Comparison of ENCODE assay signal across 22 mouse cellular contexts in the genomic region with DNA sequence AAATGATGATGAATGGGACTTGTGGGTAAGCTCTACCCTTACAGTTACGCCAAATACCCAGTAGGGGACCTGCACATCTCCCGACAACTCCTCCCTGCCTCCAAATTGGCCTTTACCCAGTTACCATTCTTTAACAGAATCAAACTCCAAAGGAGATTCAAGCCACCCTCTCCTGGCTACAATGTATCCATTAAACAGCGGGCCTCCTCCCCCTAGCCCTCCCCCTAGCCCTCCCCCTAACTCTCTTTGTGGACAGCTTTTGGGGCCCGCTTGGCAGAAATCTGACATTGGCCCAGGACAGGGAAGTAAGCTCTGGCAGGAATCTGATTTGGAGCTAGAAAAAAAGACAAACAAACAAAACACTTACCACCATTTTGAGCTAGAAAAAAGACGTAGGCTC. TPM values are rescaled to one million over a fixed set of nuclear protein-coding genes. Genes with fewer than 3 reads are reported as not detected.
DNase-seq lines count a peak whose midpoint lies in the region; ATAC-seq and TF ChIP-seq lines count a peak whose summit lies in the region.
"Had no signal": no experiment of that assay in that cellular context is flagged by ENCODE, and none has a peak within 500 bp of the region (broad histone marks: within the 10 kb centered on the region; RNA-seq: fewer than 3 reads in every experiment).

No protein-coding gene starts in this region.

- H3K9ac ChIP-seq in forebrain, postnatal 0 days: no peak overlapping the region
- H3K9ac ChIP-seq in forebrain, embryonic 11.5 days (ENCODE audit: low read length): no peak overlapping the region
- H3K9ac ChIP-seq in midbrain, embryonic 13.5 days (replicated peaks): no peak overlapping the region
- H3K9ac ChIP-seq in midbrain, embryonic 16.5 days (ENCODE audit: low read depth, low read length): no peak overlapping the region
- H3K9ac ChIP-seq: heart, embryonic 15.5 days; neural tube, embryonic 12.5 days had no signal

- no peak for TF ChIP-seq POLR2A in brain, embryonic 14.5 days (IDR thresholded peaks at IDR 0.05; ENCODE audit: borderline replicate concordance, extremely low read depth, insufficient read depth, insufficient read length, poor library complexity, severe bottlenecking)

- no peaks in the 10 kb centered on the region for H3K4me1 ChIP-seq in forebrain, postnatal 0 days (ENCODE audit: insufficient read depth)
- peaks cover 4% of the 10 kb centered on the region; the same call in 1 of the 2 replicates for H3K4me1 ChIP-seq in forebrain, embryonic 11.5 days (replicated peaks; ENCODE audit: control insufficient read depth, insufficient read depth, low read length)
- peaks cover 31% of the 10 kb centered on the region for H3K4me1 ChIP-seq in midbrain, embryonic 10.5 days
- H3K4me1 ChIP-seq in midbrain, embryonic 13.5 days (replicated peaks): peaks cover 12% of the 10 kb centered on the region
- H3K4me1 ChIP-seq in midbrain, embryonic 16.5 days (ENCODE audit: control insufficient read depth, insufficient read depth, low read length): peaks cover 2% of the 10 kb centered on the region; the same call in 1 of the 2 replicates

- H3K4me2 ChIP-seq in forebrain, postnatal 0 days (ENCODE audit: low read depth): no peak overlapping the region
- no peak overlapping the region for H3K4me2 ChIP-seq in forebrain, embryonic 11.5 days (ENCODE audit: low read depth, low read length, severe bottlenecking)
- no peak overlapping the region for H3K4me2 ChIP-seq in midbrain, embryonic 13.5 days (replicated peaks)
- no peak overlapping the region for H3K4me2 ChIP-seq in midbrain, embryonic 16.5 days (ENCODE audit: low read length)
- H3K4me2 ChIP-seq: heart, embryonic 15.5 days had no signal

- H3K27me3 ChIP-seq in forebrain, postnatal 0 days (ENCODE audit: insufficient read depth, low read length): no peaks in the 10 kb centered on the region
- H3K27me3 ChIP-seq in forebrain, embryonic 11.5 days (ENCODE audit: control insufficient read depth, insufficient read depth, low read length): no peaks in the 10 kb centered on the region
- peaks cover 8% of the 10 kb centered on the region; the same call in 1 of the 2 replicates for H3K27me3 ChIP-seq in midbrain, embryonic 10.5 days (ENCODE audit: low read depth, poor library complexity, severe bottlenecking)
- H3K27me3 ChIP-seq in midbrain, embryonic 13.5 days: no peaks in the 10 kb centered on the region
- H3K27me3 ChIP-seq in midbrain, embryonic 16.5 days (ENCODE audit: control insufficient read depth, insufficient read depth, low read depth, low read length): no peaks in the 10 kb centered on the region

- peak; percentile 47 for DNase-seq in forebrain, postnatal 0 days
- DNase-seq in forebrain, embryonic 11.5 days (ENCODE audit: low spot score): no peak
- no peak for DNase-seq in midbrain, embryonic 10.5 days (ENCODE audit: low spot score)
- peak; percentile 77 for DNase-seq in brain, embryonic 14.5 days (ENCODE audit: low read depth)
- DNase-seq in gastrocnemius, postnatal 4 days (ENCODE audit: low spot score in 2 of 2): no peak
- DNase-seq in right cerebral cortex, postnatal 25 days: no peak
- DNase-seq: cerebellum, adult 9-10 months; gastrocnemius, adult 2 months; heart, adult 11 months; heart, postnatal 4 days; kidney, postnatal 36 days; spleen, adult 18-20 months had no signal

- H3K36me3 ChIP-seq in forebrain, postnatal 0 days (ENCODE audit: insufficient read depth): no peaks in the 10 kb centered on the region
- no peaks in the 10 kb centered on the region for H3K36me3 ChIP-seq in forebrain, embryonic 11.5 days (ENCODE audit: control insufficient read depth, insufficient read depth, low read length)
- no peaks in the 10 kb centered on the region for H3K36me3 ChIP-seq in midbrain, embryonic 10.5 days
- H3K36me3 ChIP-seq in midbrain, embryonic 13.5 days: no peaks in the 10 kb centered on the region
- H3K36me3 ChIP-seq in midbrain, embryonic 16.5 days (ENCODE audit: control insufficient read depth, insufficient read depth, low read length): no peaks in the 10 kb centered on the region
- H3K36me3 ChIP-seq: heart, embryonic 15.5 days; neural tube, embryonic 12.5 days had no signal

- TF ChIP-seq CTCF in forebrain, postnatal 0 days (IDR thresholded peaks at IDR 0.05; ENCODE audit: low read depth): no peak
- no peak for TF ChIP-seq CTCF in brain, embryonic 14.5 days (IDR thresholded peaks at IDR 0.05; ENCODE audit: borderline replicate concordance, extremely low read depth, insufficient read depth, insufficient read length)

- H3K4me3 ChIP-seq in forebrain, postnatal 0 days (ENCODE audit: low read depth, low read length): no peak overlapping the region
- H3K4me3 ChIP-seq in forebrain, embryonic 11.5 days (ENCODE audit: low read depth, low read length): no peak overlapping the region
- H3K4me3 ChIP-seq in midbrain, embryonic 10.5 days: no peak overlapping the region
- H3K4me3 ChIP-seq in midbrain, embryonic 13.5 days (replicated peaks): no peak overlapping the region
- no peak overlapping the region for H3K4me3 ChIP-seq in midbrain, embryonic 16.5 days (ENCODE audit: low read depth, low read length)
- H3K4me3 ChIP-seq: gastrocnemius, adult 2 months; heart, embryonic 15.5 days; neural tube, embryonic 12.5 days had no signal

- H3K9me3 ChIP-seq in forebrain, postnatal 0 days (ENCODE audit: low read length): no peaks in the 10 kb centered on the region
- no peaks in the 10 kb centered on the region for H3K9me3 ChIP-seq in forebrain, embryonic 11.5 days (ENCODE audit: control insufficient read depth, low read length)
- H3K9me3 ChIP-seq in midbrain, embryonic 10.5 days (replicated peaks): no peaks in the 10 kb centered on the region
- no peaks in the 10 kb centered on the region for H3K9me3 ChIP-seq in midbrain, embryonic 13.5 days
- H3K9me3 ChIP-seq in midbrain, embryonic 16.5 days (replicated peaks; ENCODE audit: control insufficient read depth, low read length, poor library complexity, severe bottlenecking): no peaks in the 10 kb centered on the region
- H3K9me3 ChIP-seq: heart, embryonic 15.5 days had no signal

- 29% methylated on average over 5 of the region's 5 CpGs for WGBS in forebrain, postnatal 0 days
- WGBS in forebrain, embryonic 11.5 days: 55% methylated on average over 5 of the region's 5 CpGs
- 60% methylated on average over 5 of the region's 5 CpGs for WGBS in midbrain, embryonic 10.5 days
- WGBS in midbrain, embryonic 13.5 days: 43% methylated on average over 5 of the region's 5 CpGs
- WGBS in midbrain, embryonic 16.5 days: 56% methylated on average over 5 of the region's 5 CpGs

- ATAC-seq in forebrain, postnatal 0 days: peak; percentile 64; the same call in 1 of the 2 replicates
- ATAC-seq in forebrain, embryonic 11.5 days (replicated peaks; ENCODE audit: low FRiP score): no peak
- no peak for ATAC-seq in midbrain, embryonic 13.5 days
- peak; percentile 58; the same call in 1 of the 2 replicates for ATAC-seq in midbrain, embryonic 16.5 days
- ATAC-seq: intestine, embryonic 16.5 days; lung, postnatal 0 days had no signal

- no peak overlapping the region for H3K27ac ChIP-seq in forebrain, postnatal 0 days (ENCODE audit: low read depth, low read length)
- no peak overlapping the region for H3K27ac ChIP-seq in forebrain, embryonic 11.5 days (ENCODE audit: low read depth, low read length)
- peak overlapping the region; percentile 89 for H3K27ac ChIP-seq in midbrain, embryonic 10.5 days (replicated peaks)
- H3K27ac ChIP-seq in midbrain, embryonic 13.5 days: no peak overlapping the region
- H3K27ac ChIP-seq in midbrain, embryonic 16.5 days (ENCODE audit: low read length): no peak overlapping the region; the same call in 1 of the 2 replicates
- H3K27ac ChIP-seq: gastrocnemius, adult 2 months; heart, embryonic 15.5 days; neural tube, embryonic 12.5 days had no signal

RNA-seq across cellular contexts. Expression of gene Gm266, which starts 14.0 kb away (rescaled TPM):
- 5.1 and 5.4 TPM in 2 replicates for total RNA-seq in forebrain, postnatal 0 days (2014; rRNA removed)
- 3.7 and 5.2 TPM in 2 replicates for polyA plus RNA-seq in forebrain, postnatal 0 days (2015; fragmentation: Nextera tagmentation; extraction: Ambion mirVana)
- 4.7 and 5.0 TPM in 2 replicates for polyA plus RNA-seq in forebrain, embryonic 11.5 days (2014; fragmentation: Nextera tagmentation; extraction: Ambion mirVana)
- 7.8 and 10.4 TPM in 2 replicates for polyA plus RNA-seq in midbrain, embryonic 10.5 days (2016; fragmentation: Nextera tagmentation; extraction: Ambion mirVana)
- polyA plus RNA-seq in midbrain, embryonic 13.5 days (2015; fragmentation: Nextera tagmentation; extraction: Ambion mirVana): 0.81 and 0.98 TPM in 2 replicates
- polyA plus RNA-seq in brain, embryonic 14.5 days (2012; rRNA removed): 2.3 and 2.7 TPM in 2 replicates
- 1.0 and 3.1 TPM in 2 replicates for polyA plus RNA-seq in midbrain, embryonic 16.5 days (2015; fragmentation: Nextera tagmentation; extraction: Ambion mirVana)
- total RNA-seq in gastrocnemius, postnatal 4 days (2021): 1 to 10 TPM; 6.9 to 7.5 TPM
- total RNA-seq: adrenal gland, adult 18-20 months; common myeloid progenitor, adult 5-6 weeks; megakaryocyte progenitor cell, adult 5-6 weeks; monocyte, adult 5-6 weeks had no signal

RNA-seq across cellular contexts. Expression of gene Eif5, which starts 38.2 kb away (rescaled TPM):
- 273 and 366 TPM in 2 replicates for total RNA-seq in forebrain, postnatal 0 days (2014; rRNA removed)
- 580 and 648 TPM in 2 replicates for polyA plus RNA-seq in forebrain, postnatal 0 days (2015; fragmentation: Nextera tagmentation; extraction: Ambion mirVana)
- polyA plus RNA-seq in forebrain, embryonic 11.5 days (2014; fragmentation: Nextera tagmentation; extraction: Ambion mirVana): 673 and 736 TPM in 2 replicates
- 713 and 786 TPM in 2 replicates for polyA plus RNA-seq in midbrain, embryonic 10.5 days (2016; fragmentation: Nextera tagmentation; extraction: Ambion mirVana)
- polyA plus RNA-seq in midbrain, embryonic 13.5 days (2015; fragmentation: Nextera tagmentation; extraction: Ambion mirVana): 593 and 657 TPM in 2 replicates
- polyA plus RNA-seq in brain, embryonic 14.5 days (2012; rRNA removed): 147 and 167 TPM in 2 replicates
- polyA plus RNA-seq in midbrain, embryonic 16.5 days (2015; fragmentation: Nextera tagmentation; extraction: Ambion mirVana): 502 and 561 TPM in 2 replicates
- total RNA-seq in gastrocnemius, postnatal 4 days (2021): 100 to 1,000 TPM; 157 to 160 TPM

RNA-seq across cellular contexts. Expression of gene Tnfaip2, which starts 57.3 kb away (rescaled TPM):
- 1.0 and 4.8 TPM in 2 replicates for total RNA-seq in forebrain, postnatal 0 days (2014; rRNA removed)
- polyA plus RNA-seq in forebrain, postnatal 0 days (2015; fragmentation: Nextera tagmentation; extraction: Ambion mirVana): 0.33 and 1.2 TPM in 2 replicates
- polyA plus RNA-seq in forebrain, embryonic 11.5 days (2014; fragmentation: Nextera tagmentation; extraction: Ambion mirVana): 1.5 and 2.0 TPM in 2 replicates
- polyA plus RNA-seq in midbrain, embryonic 10.5 days (2016; fragmentation: Nextera tagmentation; extraction: Ambion mirVana): 1.6 and 2.4 TPM in 2 replicates
- 0.28 and 1.3 TPM in 2 replicates for polyA plus RNA-seq in midbrain, embryonic 13.5 days (2015; fragmentation: Nextera tagmentation; extraction: Ambion mirVana)
- polyA plus RNA-seq in brain, embryonic 14.5 days (2012; rRNA removed): 1.6 and 1.7 TPM in 2 replicates
- 0.31 and 0.79 TPM in 2 replicates for polyA plus RNA-seq in midbrain, embryonic 16.5 days (2015; fragmentation: Nextera tagmentation; extraction: Ambion mirVana)
- 10 to 100 TPM in 1 of 2 experiments, 1 to 10 TPM in 1; 7.0 to 10.2 TPM for total RNA-seq in gastrocnemius, postnatal 4 days (2021)

Comparison
In these comparisons a context has a peak if more than half of its experiments do, and no peak if none do; other contexts are left out.
1. ATAC-seq: peak in forebrain, postnatal 0 days (single experiment) and midbrain, embryonic 16.5 days (single experiment); none in forebrain, embryonic 11.5 days (single experiment) and midbrain, embryonic 13.5 days (single experiment).
2. DNase-seq: peak in forebrain, postnatal 0 days (single experiment) and brain, embryonic 14.5 days (single experiment); none in forebrain, embryonic 11.5 days (single experiment), midbrain, embryonic 10.5 days (single experiment), gastrocnemius, postnatal 4 days (0 of 2) and right cerebral cortex, postnatal 25 days (single experiment).